Mouse (Mus musculus) hematopoietic stem cell, adult 5-6 weeks (primary cell): ENCODE data around the gene Gpc2. TPM values are rescaled to one million over a fixed set of nuclear protein-coding genes. Genes with fewer than 3 reads are reported as not detected.

ENCODE experiments used
- ATAC-seq, 2 experiments: fragments of 125-278 bp in 1 of 2; replicated peaks in 1 of 2; 2 replicates each; pipeline ENCODE4 v1.8.0; 2016 to 2017; ENCODE audit warnings: inconsistent platforms in 2 of 2, mild to moderate bottlenecking in 2 of 2, moderate number of reproducible peaks in 2 of 2, low read depth in 1 of 2, moderate TSS enrichment in 1 of 2; ENCODE audit not compliant: low FRiP score in 2 of 2, poor library complexity in 2 of 2, severe bottlenecking in 2 of 2, insufficient read depth in 1 of 2, low TSS enrichment in 1 of 2
- total RNA-seq: library from RNA; stranded (forward); fragments of 172-1452, 232-1000 nt; gene quantifications from 2 replicates; pipeline ENCODE4 v1.2.3, GENCODE M21; 2017

The Gpc2 gene
- total RNA-seq, 1 experiment from 2014 or later: 5.8 TPM

GRCm38 (mm10) chr5:138233778-138234177 lies 46.0 kb downstream of the Gpc2 start:
- ATAC-seq: no peak

DNA sequence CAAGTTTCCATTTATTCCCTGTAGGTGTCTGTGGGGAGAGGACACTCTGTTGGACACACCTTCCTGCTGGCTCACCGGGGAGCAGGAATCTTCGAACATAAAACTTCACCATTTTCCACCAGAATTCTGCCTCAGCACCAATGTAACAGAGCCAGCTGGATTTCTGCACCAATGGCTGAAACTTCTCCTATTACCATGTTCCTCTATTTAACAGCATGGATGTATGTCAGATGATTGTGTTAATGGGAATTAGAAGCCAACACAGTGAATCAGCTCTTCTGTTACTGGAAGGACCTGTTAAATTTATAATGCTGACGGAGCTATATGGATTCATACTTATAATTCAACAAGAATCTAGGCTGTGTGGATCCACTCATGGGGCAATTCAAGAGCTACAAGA lies 50.3 kb downstream of the Gpc2 start:
- no peak for ATAC-seq

DNA sequence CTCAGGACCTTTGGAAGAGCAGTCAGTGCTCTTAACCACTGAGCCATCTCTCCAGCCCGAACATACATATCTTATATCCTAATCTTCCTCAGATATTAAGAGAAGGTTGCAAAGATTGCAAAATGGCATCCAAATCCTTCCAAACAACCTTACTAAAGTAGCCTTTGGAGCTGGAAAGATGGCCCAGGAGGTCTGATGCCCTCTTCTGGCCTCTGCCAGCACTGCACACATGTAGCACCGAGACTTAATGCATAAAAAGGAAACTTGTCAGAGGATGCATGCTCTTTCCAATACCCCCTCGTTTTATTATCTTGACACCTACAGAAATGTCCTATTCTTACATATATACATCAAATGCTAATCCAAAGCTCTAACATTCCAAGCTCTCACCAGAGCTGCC lies 51.8 kb downstream of the Gpc2 start:
- ATAC-seq: peak in 1 of 2 experiments; percentile 22; a peak in 1 of 4 replicates

DNA sequence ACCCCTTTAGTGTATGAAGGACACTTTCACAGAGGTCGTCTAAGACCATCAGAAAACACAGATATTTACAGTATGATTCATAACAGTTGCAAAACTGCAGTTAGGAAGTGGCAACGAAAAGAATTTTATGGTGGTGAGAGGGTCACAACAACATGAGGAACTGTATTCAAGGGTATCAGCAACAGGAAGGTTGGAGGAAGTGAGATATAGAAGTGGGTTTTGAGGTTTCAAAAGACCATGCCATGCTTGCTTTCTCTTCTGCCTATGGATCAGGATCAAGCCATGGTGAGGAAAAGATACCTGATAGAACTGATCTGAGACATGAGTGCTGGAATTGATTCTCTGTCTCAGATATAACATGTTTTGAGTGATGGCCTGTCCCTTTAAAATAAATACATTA lies 52.4 kb downstream of the Gpc2 start:
- peak; percentile 88 to 93 for ATAC-seq

DNA sequence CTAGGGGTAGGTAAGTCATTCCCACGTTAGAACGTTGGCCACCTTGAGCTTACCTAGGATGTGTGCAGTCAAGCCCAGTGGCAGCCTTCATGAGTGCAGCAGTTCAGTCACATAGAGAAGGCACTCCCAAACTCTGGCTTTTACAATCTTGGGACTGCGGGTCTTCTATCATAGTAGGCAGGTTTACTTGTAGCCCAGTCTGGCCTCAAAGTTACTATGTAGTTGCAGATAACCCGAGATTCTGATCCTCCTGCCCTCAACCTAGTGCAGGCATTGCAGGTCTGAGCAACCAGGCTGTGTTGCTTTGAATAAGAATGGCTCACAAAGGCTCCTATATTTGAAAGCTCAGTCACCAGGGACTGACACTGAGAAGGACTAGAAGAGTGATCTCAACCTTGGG lies 53.3 kb downstream of the Gpc2 start:
- no peak for ATAC-seq

DNA sequence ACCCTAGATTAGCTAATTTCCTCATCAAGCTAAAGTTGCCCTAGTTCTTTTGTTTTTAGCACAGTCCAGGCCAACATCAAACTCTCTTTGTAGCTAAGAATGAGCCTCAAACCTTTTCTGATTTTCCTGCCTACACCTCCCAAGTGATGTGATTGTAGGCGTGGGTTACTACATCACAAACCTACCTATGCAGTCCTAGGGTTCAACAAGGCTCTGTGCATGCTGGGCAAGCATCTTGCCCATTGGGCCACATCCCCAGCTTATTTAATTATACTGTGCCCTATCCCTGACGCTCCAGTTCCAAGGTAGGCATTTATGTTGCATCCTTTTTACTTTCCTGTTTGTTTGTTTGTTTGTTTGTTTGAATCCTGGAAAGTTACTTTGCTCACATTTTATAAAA lies 54.1 kb downstream of the Gpc2 start, which contains the start of gene Nxpe5:
TSS of gene Nxpe5 (plus strand) at position 199 of the 400 bp plus-strand sequence.
- ATAC-seq: no peak

Other genes starting within 250 kb of the Gpc2 start
- gene Smok3c, start 226.8 kb downstream of the Gpc2 start, total RNA-seq: not detected in 2 replicates
- gene Zkscan1, start 194.9 kb downstream of the Gpc2 start, total RNA-seq: 45.8 and 48.2 TPM in 2 replicates
- 17.3 and 18.4 TPM in 2 replicates for gene Zscan21, start 163.1 kb downstream of the Gpc2 start, total RNA-seq
- gene Zfp113, start 124.3 kb downstream of the Gpc2 start, total RNA-seq: 14.4 and 16.0 TPM in 2 replicates
- gene Cops6, start 118.9 kb downstream of the Gpc2 start, total RNA-seq: 32.6 and 52.6 TPM in 2 replicates
- gene Ap4m1, start 108.0 kb downstream of the Gpc2 start, total RNA-seq: 34.8 and 50.0 TPM in 2 replicates
- gene Mcm7, start 107.6 kb downstream of the Gpc2 start, total RNA-seq: 449 and 495 TPM in 2 replicates
- gene Taf6, start 92.6 kb downstream of the Gpc2 start, total RNA-seq: 30.3 and 40.9 TPM in 2 replicates
- gene Cnpy4, start 92.5 kb downstream of the Gpc2 start, total RNA-seq: 46.3 and 53.8 TPM in 2 replicates
- 2.8 and 3.5 TPM in 2 replicates for gene Mblac1, start 85.7 kb downstream of the Gpc2 start, total RNA-seq
- 6.4 and 8.7 TPM in 2 replicates for gene Nxpe5, start 54.1 kb downstream of the Gpc2 start, total RNA-seq
- 31.2 and 41.6 TPM in 2 replicates for gene Lamtor4, start 24.5 kb downstream of the Gpc2 start, total RNA-seq
- 34.1 and 38.8 TPM in 2 replicates for gene BC037034, start 16.0 kb downstream of the Gpc2 start, total RNA-seq
- 0.44 TPM in 1 of 2 replicates, not detected in the other for gene Gal3st4, start 7.2 kb downstream of the Gpc2 start, total RNA-seq
- gene Gm43720, start within 50 bp of the Gpc2 start, total RNA-seq: not detected in 2 replicates
- gene Stag3, start 235 bp upstream of the Gpc2 start, total RNA-seq: 8.7 and 25.5 TPM in 2 replicates
- gene Pvrig, start 62.0 kb upstream of the Gpc2 start, total RNA-seq: 1.8 TPM in 1 of 2 replicates, not detected in the other
- 14.4 and 27.5 TPM in 2 replicates for gene Zfp157, start 161.5 kb upstream of the Gpc2 start, total RNA-seq